Mouse (Mus musculus) ES-E14 (cell line): ENCODE results near the gene Stxbp1.

Experiments used
- HCFC1 ChIP-seq: IDR thresholded peaks from 2 replicates; pipeline ENCODE4 v1.6.1; 2012; ENCODE audit warnings: low read length, inconsistent platforms, borderline replicate concordance; ENCODE audit not compliant: insufficient read depth
- MAFK ChIP-seq: IDR thresholded peaks from 2 replicates; pipeline ENCODE4 v1.6.1; 2014; ENCODE audit warnings: mild to moderate bottlenecking, low read depth, low read length, inconsistent platforms; ENCODE audit not compliant: insufficient read depth
- ZC3H11A ChIP-seq: IDR thresholded peaks from 2 replicates; pipeline ENCODE4 v1.6.1; 2012; ENCODE audit warnings: low read depth, mild to moderate bottlenecking, inconsistent platforms, low read length, borderline replicate concordance
- ZNF384 ChIP-seq: IDR thresholded peaks from 2 replicates; pipeline ENCODE4 v1.6.1; 2012; ENCODE audit warnings: low read depth, low read length, inconsistent platforms

- no peak for TF ChIP-seq ZNF384
- no peak for TF ChIP-seq MAFK
- no peak for TF ChIP-seq ZC3H11A
- TF ChIP-seq HCFC1: no peak
These were observed 67.3 kb downstream of the Stxbp1 start for GRCm38 (mm10) chr2:32779714-32780113.
